Mouse (Mus musculus): ENCODE measurements at regions not wholly inside any gene's neighbourhood (a gene's known extent, or its start where the extent isn't known, plus 50 kb on each side); places are given as distances from the start of the nearest gene placed in this dataset.

- no peak overlapping the region for H3K27ac ChIP-seq (ENCODE audit: insufficient read depth, low read depth, low read length)
- TF ChIP-seq CTCF (IDR thresholded peaks at IDR 0.05; ENCODE audit: insufficient read depth, low read depth, low read length) (no peak), POLR2A (IDR thresholded peaks at IDR 0.05; ENCODE audit: insufficient read depth, low read depth, low read length) (no peak)
- no peak overlapping the region for H3K4me3 ChIP-seq (ENCODE audit: insufficient read depth, low read depth, low read length)
- 93% methylated on average over 3 of the region's 3 CpGs for WGBS
- H3K4me1 ChIP-seq (ENCODE audit: control insufficient read depth, insufficient read depth, low read length), result no peaks in the 10 kb centered on the region
These were observed 159.4 kb upstream of the Ntm start for GRCm38 (mm10) chr9:30122371-30122770.

- TF ChIP-seq CTCF (IDR thresholded peaks at IDR 0.05; ENCODE audit: insufficient read depth, low read depth, low read length) (no peak), POLR2A (IDR thresholded peaks at IDR 0.05; ENCODE audit: insufficient read depth, low read depth, low read length) (no peak)
- WGBS, result 59% methylated on average over 6 of the region's 6 CpGs
- H3K4me1 ChIP-seq (ENCODE audit: control insufficient read depth, insufficient read depth, low read length), result no peaks in the 10 kb centered on the region
- H3K4me3 ChIP-seq (ENCODE audit: insufficient read depth, low read depth, low read length), result no peak overlapping the region
- no peak overlapping the region for H3K27ac ChIP-seq (ENCODE audit: insufficient read depth, low read depth, low read length)
These were observed 166.2 kb upstream of the Ntm start for GRCm38 (mm10) chr9:30129151-30129550.

GRCm38 (mm10) chr9:30131626-30132025 lies 168.7 kb upstream of the Ntm start:
- TF ChIP-seq CTCF (IDR thresholded peaks at IDR 0.05; ENCODE audit: insufficient read depth, low read depth, low read length) (no peak), POLR2A (IDR thresholded peaks at IDR 0.05; ENCODE audit: insufficient read depth, low read depth, low read length) (no peak)
- H3K4me1 ChIP-seq (ENCODE audit: control insufficient read depth, insufficient read depth, low read length), result no peaks in the 10 kb centered on the region; the same call in 1 of the 2 replicates
- no peak overlapping the region for H3K4me3 ChIP-seq (ENCODE audit: insufficient read depth, low read depth, low read length)
- 81% methylated on average over 2 of the region's 2 CpGs for WGBS
- no peak overlapping the region for H3K27ac ChIP-seq (ENCODE audit: insufficient read depth, low read depth, low read length)

GRCm38 (mm10) chr9:30134303-30134702 lies 171.4 kb upstream of the Ntm start:
- TF ChIP-seq CTCF (IDR thresholded peaks at IDR 0.05; ENCODE audit: insufficient read depth, low read depth, low read length), result no peak
- TF ChIP-seq POLR2A (IDR thresholded peaks at IDR 0.05; ENCODE audit: insufficient read depth, low read depth, low read length), result no peak
- no peak overlapping the region for H3K4me3 ChIP-seq (ENCODE audit: insufficient read depth, low read depth, low read length)
- 23% methylated on average over 3 of the region's 3 CpGs for WGBS
- peaks cover 10% of the 10 kb centered on the region for H3K4me1 ChIP-seq (ENCODE audit: control insufficient read depth, insufficient read depth, low read length)
- no peak overlapping the region for H3K27ac ChIP-seq (ENCODE audit: insufficient read depth, low read depth, low read length)

GRCm38 (mm10) chr9:30137611-30138287 lies 174.8 kb upstream of the Ntm start:
- H3K4me1 ChIP-seq (ENCODE audit: control insufficient read depth, insufficient read depth, low read length), result peaks cover 15% of the 10 kb centered on the region
- WGBS, result 35% methylated on average over 14 of the region's 14 CpGs
- H3K4me3 ChIP-seq (ENCODE audit: insufficient read depth, low read depth, low read length), result no peak overlapping the region
- no peak for TF ChIP-seq POLR2A (IDR thresholded peaks at IDR 0.05; ENCODE audit: insufficient read depth, low read depth, low read length)
- peak; percentile 72; the same call in 1 of the 2 replicates for TF ChIP-seq CTCF (IDR thresholded peaks at IDR 0.05; ENCODE audit: insufficient read depth, low read depth, low read length)
- H3K27ac ChIP-seq (ENCODE audit: insufficient read depth, low read depth, low read length), result no peak overlapping the region

DNA sequence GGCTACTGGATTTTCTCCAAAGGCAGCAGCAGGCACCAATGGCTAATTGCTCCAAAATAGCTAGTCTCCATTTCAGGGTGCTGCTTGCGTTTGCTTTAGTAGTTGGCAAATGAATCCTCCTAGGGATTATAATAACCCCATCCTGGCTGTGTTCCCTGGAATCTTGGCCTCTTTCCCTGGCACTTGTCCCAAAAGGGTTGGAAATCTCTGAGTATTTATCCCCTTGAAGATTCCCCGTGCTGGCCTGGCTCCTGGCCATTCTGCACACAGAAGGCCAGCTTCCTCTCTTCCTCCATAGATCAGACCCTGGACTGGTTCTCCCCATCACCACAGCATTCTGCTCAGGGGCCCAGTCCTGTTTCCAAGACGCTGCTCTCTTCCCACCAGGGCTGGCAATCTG lies 177.2 kb upstream of the Ntm start:
- TF ChIP-seq CTCF (IDR thresholded peaks at IDR 0.05; ENCODE audit: insufficient read depth, low read depth, low read length) (no peak), POLR2A (IDR thresholded peaks at IDR 0.05; ENCODE audit: insufficient read depth, low read depth, low read length) (no peak)
- Histone ChIP-seq H3K4me1 (ENCODE audit: control insufficient read depth, insufficient read depth, low read length) (peaks cover 15% of the 10 kb centered on the region), H3K4me3 (ENCODE audit: insufficient read depth, low read depth, low read length) (no peak overlapping the region), H3K27ac (ENCODE audit: insufficient read depth, low read depth, low read length) (no peak overlapping the region)
- 43% methylated on average over 3 of the region's 3 CpGs for WGBS

- Histone ChIP-seq H3K4me3 (ENCODE audit: insufficient read depth, low read depth, low read length) (no peak overlapping the region), H3K27ac (ENCODE audit: insufficient read depth, low read depth, low read length) (no peak overlapping the region), H3K4me1 (ENCODE audit: control insufficient read depth, insufficient read depth, low read length) (peaks cover 15% of the 10 kb centered on the region)
- 84% methylated on average over 3 of the region's 3 CpGs for WGBS
- TF ChIP-seq POLR2A (IDR thresholded peaks at IDR 0.05; ENCODE audit: insufficient read depth, low read depth, low read length), result no peak
- TF ChIP-seq CTCF (IDR thresholded peaks at IDR 0.05; ENCODE audit: insufficient read depth, low read depth, low read length), result no peak
These were observed 178.2 kb upstream of the Ntm start for GRCm38 (mm10) chr9:30141186-30141585.

- H3K27ac ChIP-seq (ENCODE audit: insufficient read depth, low read depth, low read length), result no peak overlapping the region
These were observed 180.0 kb upstream of the Ntm start for GRCm38 (mm10) chr9:30142806-30143458.

More at GRCm38 (mm10) chr9:30142806-30143458, 180.0 kb upstream of the Ntm start:
- 97% methylated on average over 10 of the region's 10 CpGs for WGBS
- Histone ChIP-seq H3K4me1 (ENCODE audit: control insufficient read depth, insufficient read depth, low read length) (peaks cover 9% of the 10 kb centered on the region), H3K4me3 (ENCODE audit: insufficient read depth, low read depth, low read length) (no peak overlapping the region)
- TF ChIP-seq POLR2A (IDR thresholded peaks at IDR 0.05; ENCODE audit: insufficient read depth, low read depth, low read length), result no peak
- TF ChIP-seq CTCF (IDR thresholded peaks at IDR 0.05; ENCODE audit: insufficient read depth, low read depth, low read length), result no peak
